Mouse (Mus musculus) cerebellum, adult (tissue): ENCODE data around the gene Eras.
"Not testable (repeated sequence)": the region's sequence is repeated elsewhere in the genome, so short reads cannot be mapped to it uniquely, and the experiment has no call there.

Experiments
- ATAC-seq: cut with Nextera tagmentation; 2 replicates; pipeline ENCODE4 v1.9.2; 2017; ENCODE audit warnings: mild to moderate bottlenecking, moderate library complexity, mixed read lengths; ENCODE audit not compliant: insufficient number of reproducible peaks, low FRiP score, low TSS enrichment

The Eras gene

DNA sequence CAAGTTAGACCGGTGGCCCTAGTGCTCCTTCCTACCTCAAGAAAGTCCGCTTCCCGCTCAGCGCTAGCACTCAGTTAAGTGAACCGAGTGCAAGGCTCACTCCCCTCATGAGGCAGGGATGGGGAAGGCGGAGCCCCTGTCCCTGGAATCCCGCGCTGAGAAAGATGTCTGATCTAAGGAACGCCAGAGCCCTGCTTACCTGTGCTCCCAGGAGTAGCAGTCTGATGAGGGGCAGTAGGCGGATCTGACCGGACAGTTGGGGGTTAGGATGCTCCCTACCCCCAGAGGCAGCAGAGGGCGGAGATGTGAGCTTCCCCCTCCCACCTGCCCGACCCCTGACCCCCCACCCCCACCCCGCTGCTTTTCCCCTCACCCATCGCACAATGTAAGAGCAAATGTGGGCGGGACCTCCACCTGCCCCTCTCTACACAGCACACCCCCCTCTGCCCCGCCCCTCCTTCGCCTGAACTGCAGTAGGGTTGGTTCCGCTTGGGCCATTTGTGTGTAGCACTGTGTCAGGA lies at the start of gene Eras:
Gene Eras (minus strand): TSS at position 338 of the 521 bp plus-strand sequence.
- ATAC-seq = no peak

DNA sequence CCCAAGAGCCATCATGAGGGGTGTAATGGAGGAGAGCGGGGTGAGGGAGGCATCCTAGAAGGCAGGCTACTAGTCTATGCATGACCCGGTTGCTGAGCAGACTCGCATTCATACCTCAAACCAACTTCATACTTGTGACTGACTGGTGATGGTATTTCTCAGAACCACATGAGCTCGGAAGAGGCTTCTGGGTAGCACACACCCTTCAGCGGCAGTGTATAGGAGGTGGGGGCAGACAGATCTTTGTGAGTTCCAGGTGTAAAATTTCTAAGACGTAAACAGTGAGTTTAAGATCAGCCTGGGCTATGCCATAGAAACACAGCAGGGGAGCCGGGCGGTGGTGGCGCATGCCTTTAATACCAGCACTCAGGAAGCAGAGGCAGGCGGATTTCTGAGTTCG lies 49.5 kb upstream of the Eras start, which contains the start of gene Gata1:
Gene Gata1 (minus strand): TSS at position 180 of the 400 bp plus-strand sequence.
- ATAC-seq = no peak

DNA sequence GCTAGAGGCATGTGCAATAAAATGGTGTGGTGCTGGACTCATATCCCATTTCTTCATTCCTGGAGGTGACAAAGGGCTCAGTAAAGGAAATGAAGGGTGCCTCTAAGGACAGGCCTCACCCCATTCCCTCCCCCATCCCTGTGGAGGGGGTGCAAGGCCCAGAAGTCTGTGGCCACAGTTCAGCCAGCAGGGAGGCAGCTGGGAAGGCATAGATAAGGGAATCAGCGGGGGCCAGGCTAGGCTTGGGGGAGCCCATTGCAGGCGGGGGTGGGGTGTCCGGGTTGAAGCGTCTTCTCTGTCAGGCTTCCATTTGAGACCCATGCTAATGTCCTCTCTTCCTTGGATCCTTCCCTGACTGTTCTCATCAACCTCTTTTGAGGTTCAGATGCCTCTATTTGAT lies 42.9 kb upstream of the Eras start:
- ATAC-seq = no peak

DNA sequence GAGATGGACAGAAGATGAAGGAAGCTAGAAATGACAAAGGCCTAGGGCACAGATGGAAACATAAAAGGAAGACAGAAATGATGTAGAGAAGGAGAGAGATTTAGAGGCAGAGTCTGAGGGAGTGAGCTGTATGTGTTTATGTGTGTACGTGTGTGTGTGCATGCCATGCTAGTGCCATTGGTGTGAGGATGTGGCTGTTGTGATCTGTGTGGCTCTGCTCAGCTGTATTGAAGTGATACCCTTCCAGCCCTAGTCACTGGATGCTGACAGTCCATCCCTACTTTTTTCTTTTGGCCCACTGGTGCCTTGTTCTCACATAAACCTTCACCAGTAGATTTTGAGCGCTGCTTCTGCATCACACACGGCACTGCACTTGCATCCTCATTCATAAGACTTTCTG lies 40.5 kb upstream of the Eras start:
- ATAC-seq = no peak

DNA sequence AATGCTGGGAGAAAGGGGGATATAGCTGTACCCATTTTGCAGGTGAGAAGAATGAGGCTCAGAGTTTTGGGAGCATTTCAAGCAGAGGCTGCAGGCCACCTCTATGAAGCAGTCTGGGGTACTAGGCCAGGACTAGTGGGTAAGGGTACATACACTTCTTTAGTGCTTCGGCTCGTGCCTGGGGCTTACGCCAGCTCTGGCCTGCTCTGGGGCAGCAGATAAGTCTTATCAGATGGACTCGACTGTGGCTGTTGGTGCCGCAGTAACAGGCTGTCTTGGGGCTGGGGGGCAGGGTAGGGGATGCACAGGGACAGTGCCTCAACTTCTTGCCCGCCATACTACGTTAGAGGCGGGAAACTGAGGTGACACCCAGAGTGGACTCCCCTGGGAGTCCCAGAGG lies 39.8 kb upstream of the Eras start:
- no peak for ATAC-seq

DNA sequence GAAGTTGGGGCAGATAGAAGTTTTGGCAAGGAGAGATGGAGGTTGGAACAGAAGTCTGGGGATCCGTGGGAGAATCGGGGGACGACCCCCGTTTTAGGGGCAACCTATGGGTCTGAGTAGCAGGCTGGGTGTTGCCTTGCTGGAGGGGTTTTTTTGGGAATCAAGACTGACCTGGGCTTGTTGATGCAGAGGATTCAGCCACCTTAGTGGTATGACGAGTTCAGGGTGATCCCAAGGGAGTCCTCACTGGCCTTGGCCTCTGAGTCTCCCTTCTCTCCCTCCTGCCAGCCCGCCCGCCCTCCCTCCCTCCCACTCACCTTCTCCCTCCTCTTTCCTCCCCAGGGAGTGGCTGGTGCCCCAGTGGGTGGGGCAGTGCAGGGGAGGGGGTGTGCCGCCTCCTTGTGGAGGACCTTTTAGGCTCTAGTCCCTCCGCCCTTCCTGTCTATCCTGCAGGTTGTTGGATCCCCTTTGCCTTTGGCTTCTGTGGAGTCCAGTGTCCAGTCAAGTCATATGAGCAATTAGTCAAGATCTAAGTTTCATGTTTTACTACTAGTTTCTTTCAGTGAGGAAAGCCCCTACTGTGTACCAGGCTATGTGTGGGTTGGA lies 39.3 kb upstream of the Eras start:
- ATAC-seq = no peak

DNA sequence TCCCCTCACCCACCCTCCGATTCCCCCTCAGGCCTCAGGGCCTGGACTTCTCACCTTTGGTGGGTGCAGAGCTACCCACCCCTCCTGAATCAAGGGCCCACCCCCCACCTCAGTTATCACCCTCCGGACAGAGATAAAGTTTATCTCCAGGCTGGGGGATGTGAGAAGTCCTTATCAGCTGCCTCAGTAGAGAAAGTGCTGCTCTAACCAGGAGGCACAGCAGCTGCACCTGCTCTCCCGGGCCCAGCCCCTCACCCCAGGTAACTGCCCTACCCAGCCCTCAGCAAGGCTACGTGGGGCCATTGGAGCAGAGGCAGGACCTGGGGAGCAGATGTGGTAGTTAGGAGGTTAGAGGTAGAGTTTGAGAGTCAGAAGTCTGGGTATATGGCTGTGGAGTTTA lies 37.8 kb upstream of the Eras start:
- no peak for ATAC-seq

DNA sequence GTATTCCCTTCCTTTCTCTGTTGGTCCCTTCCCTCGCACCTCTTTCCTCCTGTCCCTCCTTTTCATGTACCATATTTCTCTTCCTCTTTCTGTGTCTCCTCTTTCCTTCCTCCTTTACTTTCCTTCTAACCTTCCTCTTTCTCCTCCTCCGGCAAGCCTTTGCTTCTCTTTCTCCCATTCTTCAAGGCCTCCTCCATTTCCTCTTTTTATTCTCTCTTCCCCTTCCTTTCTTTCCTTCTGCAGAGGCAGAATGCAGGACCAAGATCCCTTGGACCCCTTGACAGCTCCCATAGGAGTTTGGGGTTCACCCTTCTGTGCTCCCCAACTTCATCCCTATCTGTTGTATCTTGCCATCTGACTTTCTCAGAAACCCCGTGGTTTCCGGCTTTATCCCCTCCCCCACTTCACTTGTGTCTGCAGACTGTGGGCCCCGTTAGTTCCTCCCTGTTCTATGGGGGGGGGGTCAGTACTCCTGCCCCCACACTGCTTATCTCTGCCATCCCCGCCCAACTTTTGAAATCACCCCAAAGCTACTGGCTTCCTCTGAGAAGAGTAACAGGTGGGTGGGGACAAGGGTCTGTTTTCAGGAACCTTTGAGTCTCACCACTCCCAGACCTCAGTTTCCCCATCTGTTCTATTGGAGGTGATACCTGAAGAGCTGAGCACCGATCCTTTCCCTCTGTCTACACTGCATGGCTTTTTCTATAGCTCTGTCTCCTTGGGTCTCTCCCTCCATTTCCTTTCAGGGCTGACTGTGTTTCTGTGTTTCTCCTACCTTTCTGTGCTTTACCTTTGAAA lies 35.6 kb upstream of the Eras start:
- ATAC-seq = no peak

DNA sequence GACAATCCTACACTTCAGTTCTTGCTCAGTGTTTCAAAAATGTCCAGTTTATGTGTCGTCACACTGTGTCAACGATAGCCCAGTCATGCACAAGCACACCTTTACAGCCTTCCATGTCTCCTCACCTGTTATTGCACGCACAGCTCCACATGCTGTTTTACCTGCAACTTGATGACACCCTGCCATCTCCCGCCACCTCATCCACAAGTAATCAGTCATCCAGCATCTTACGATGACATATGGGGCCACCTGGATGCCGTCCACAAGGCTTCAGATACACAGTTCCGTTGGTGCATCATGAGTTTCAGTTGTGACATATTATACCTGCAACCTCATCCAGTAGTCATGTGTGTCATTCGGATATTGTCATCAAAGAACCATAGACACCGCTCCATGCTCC lies 30.5 kb upstream of the Eras start:
- no peak for ATAC-seq

DNA sequence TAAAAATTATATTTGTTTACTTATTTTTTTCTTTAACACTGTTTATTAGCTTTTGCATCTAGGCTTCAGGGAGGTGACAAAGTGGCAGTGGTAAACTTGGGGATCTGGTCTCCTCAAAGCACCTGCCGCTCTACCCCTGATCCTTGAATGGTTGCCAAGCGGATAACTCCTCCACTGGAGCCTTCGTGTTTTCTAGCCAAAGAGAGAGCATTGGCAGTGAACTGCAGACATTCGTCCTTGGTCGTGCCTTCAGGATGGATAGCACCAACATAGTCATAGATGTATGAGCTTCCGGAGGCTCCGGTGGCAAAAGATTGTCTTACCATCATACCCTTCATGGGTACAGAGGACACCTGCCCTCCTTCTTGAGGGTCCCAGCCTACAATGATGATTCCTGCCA lies 21.7 kb upstream of the Eras start:
- ATAC-seq = no peak

DNA sequence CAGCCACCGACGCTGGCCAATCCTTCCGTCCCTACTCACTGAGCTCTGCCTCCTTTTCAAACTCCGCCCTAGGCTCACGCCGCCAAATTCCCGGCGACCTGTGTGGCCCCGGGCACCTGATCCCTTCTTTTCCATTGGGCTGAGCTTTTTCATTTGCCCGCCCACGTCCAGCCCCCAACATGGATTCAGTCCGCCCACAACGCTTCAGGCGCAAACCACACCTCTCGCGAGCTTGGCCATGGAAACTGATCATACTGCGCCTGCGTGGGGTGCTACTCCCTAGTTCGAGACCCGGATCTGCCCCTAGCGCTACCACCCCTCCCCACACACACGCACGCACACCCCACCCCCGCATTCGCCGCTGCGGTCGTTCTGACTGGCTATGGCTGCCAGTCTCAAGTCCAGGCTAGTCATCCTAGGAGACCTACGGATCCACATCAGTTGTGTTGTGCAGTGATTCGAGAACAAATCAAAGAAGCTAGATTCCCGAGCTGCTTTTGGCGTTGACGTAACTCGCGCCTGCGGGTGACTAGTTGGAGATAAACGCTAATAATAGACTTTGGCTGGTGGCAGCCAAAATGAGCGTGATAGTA lies 19.6 kb upstream of the Eras start:
- peak; percentile 97 for ATAC-seq

DNA sequence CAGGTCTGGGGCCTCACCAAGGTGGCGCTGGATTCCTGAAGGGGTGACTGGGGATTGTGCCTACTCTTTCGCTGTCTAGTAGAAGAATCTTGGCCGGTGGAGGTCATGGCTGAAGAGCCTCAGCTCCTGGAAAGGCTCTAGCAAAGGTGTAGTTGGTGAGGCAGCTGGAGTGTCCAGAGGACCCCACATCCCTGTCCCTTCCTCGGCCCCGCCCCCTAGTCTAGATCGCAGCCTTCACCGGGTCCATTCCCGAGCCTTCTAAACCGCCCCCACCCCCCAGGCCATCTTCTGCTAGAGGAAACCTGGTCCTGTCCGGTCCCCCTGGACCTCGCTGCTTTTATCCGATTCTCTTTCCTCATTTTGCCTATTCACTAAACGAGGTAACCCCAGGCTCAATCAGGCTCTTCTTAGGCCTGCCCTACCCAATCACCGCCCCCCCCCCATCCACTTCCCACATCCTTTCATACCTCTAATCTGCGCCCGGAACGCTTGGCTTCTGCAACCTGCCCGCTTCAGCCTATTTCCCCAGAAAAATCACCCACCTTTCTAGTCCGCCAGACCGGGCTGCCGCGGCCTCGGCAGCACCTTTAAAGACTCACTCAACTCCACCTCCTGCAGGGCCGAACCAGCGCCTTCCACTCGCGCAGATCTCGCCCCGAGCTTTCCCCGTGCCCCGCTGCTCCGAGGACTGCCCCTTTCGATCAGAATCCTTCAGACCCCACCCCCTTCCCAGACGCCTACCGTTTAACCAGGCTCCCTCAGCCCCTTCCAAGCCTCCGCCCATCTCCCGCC lies 18.9 kb upstream of the Eras start, which contains the start of gene Hdac6:
Gene Hdac6 (minus strand): TSS at position 782 of the 792 bp plus-strand sequence.
- no peak for ATAC-seq

DNA sequence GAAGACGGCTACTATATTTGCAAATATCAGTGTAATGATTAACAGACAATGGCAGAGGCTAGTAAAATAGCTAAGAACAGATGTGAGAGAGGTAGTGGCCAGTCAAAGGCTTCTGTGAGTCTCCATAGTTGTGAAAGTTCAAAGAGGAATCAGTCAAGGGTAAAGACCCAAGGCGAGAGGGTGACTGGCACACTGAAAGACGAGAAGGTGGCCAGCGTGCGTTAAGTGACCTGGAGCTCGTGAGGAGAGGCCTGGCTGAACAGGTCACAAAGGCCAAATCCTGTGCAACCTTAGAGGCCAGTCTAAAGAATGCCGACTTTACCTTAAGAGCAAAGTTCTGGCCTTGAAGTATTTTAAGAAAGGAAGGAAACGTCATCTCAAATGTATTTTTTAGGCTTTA lies 17.2 kb upstream of the Eras start:
- ATAC-seq = no peak

DNA sequence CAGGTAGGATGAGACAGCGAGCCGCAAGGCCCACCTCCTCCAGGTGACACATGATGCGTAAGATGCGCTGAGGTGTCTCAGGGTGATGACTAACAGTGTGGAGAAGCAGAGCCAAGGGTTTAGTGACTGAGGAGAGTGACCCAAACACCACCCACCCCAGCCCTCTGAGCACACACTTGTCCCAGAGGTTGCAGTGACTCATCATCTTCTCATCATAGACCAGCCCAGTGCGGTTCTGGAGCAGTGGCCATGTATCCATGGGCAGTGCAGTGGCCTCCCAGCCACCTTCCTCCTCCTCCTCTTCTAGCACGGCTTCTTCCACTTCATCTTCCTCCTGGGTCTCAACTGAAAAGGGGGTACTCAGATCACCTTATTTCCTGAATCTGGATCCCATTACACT lies 9.3 kb upstream of the Eras start:
- ATAC-seq = no peak

DNA sequence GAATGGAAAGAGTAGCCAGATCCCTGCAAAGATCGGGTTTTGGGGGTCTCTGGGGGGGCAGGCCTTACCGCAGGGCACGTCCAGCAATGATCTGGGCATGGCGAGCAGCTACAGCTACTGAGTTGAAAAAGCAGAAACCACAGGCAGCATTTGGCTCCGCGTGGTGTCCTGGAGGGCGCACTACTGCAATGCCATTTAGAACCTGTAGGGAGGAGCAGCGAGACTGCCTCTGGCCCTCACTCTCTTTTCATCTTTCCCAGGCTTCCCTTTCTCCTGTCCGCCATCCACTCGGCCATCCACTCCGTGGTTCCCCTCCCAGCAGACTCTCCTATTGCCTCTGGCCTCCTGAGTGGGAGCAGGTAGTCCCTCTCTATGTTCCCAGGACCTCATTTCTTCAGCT lies 8.5 kb upstream of the Eras start:
- ATAC-seq = no peak

DNA sequence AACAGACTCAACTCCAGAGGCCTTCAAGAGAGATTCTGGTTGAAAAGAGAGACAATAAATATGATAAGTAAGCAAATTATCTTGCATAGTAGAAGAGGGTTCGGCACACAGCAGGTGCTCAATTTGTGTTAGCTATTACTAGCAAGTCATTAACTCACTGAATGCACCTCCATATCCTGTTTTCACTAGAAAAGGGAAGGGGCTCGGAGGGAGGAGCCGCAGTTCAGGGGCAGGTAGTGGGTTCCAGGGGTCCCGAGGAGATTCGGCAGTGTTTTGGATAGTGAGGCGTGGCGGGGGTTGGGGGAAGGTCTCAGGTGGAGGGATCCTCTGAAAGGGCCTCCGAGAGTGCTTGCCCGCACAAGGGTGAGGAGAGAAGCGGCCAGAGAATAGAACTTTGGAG lies 1.3 kb downstream of the Eras start:
- no peak for ATAC-seq

DNA sequence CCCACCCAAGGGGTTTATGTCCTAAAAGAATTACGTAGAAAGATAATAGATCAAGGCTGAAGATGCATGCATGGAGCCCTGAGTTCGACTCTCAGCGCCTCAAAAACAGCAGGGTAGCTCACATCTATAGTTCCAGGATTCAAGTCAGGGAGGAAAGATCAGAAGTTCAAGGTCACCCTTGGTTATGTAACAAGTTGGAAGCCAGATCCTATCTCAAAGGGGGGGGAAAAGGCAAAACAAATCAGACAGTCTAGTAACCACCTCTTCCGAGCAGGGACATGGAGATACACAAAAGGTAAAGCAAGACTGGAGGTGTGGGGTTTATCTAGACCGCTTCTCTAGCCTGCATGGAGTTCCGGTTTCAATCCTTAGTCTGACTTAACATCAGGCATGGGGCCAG lies 2.1 kb downstream of the Eras start:
- ATAC-seq = no peak

DNA sequence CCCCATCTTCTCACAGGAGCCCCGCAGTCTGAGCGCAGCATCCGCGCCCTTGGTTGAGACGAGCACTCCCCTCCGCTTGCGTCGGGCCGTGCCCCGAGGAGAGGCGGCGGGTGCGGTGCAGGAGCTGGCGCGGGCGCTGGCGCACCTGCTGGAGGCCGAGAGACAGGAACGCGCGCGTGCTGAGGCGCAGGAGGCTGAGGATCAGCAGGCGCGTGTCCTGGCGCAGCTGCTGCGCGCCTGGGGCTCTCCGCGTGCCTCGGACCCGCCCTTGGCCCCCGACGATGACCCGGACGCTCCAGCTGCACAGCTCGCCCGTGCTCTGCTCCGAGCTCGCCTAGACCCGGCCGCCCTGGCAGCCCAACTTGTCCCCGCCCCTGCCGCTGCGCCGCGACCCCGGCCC lies 6.4 kb downstream of the Eras start:
- ATAC-seq = no peak

DNA sequence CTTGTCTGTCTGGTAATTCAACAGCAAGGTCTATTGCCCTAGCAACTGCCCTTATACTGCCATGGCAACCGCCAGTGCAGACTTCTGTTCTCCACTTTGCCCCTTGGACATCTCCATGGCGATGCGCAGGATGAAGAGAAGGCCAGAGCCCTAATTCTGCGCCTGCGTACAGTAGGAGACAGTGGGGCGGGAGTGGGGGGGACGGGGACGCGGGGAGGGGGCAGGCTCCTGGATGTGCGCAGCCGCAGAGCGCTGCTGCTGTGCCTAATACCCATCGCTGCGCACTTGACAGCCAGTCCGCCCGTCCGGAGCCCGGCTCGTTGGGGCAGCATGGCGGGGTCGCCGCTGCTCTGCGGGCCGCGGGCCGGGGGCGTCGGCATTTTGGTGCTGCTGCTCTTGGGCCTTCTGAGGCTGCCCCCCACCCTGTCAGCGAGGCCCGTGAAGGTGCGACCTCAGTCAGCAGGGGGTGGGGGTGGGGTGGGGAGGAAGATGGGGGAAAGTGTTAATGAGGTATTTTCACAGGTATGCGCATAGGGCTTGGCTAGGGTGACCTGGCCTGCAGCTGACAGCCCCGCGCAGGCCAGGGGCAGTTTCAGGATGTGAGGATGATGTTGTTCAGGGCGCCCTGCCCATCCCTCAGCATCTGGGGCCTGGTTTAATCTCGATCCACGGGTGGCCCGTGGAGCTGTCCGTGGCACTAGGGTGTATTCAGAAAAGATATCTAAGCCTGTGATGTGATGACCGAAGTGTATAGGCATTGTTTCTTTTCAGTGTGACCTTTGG lies 8.6 kb downstream of the Eras start, which contains the start of gene Pcsk1n:
Gene Pcsk1n (plus strand): TSS at position 222 of the 783 bp plus-strand sequence.
- ATAC-seq = peak; percentile 66

DNA sequence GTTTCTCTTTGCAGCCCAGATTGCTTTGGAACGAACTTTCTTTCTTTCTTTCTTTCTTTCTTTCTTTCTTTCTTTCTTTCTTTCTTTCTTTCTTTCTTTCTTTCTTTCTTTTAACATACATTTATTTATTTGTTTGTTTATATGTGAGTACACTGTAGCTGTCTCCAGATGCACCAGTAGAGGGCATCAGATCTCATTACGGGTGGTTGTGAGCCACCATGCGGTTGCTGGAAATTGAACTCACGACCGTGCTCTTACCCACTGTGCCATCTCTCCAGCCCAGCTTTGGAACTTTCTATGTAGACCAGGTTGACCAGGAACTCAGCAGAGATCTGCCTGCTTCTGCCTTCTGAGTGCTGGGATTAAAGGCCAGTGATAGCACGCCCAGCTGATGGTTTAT lies 10.4 kb downstream of the Eras start:
- not testable (repeated sequence) for ATAC-seq
